Mouse (Mus musculus) CH12.LX (cell line): ENCODE measurements around the gene Tm9sf4.

Experiments
- CTCF ChIP-seq, 2 experiments: IDR thresholded peaks in 1 of 2; conservative IDR thresholded peaks in 1 of 2; 2 replicates each; pipeline ENCODE4 v1.5.1; 2011 to 2012; ENCODE audit warnings: low read depth in 2 of 2, low read length in 2 of 2, improper control_type of control experiment in 1 of 2, inconsistent platforms in 1 of 2, mild to moderate bottlenecking in 1 of 2, moderate library complexity in 1 of 2
- NRF1 ChIP-seq: IDR thresholded peaks from 2 replicates; pipeline ENCODE4 v1.6.1; 2014; ENCODE audit warnings: low read depth, mild to moderate bottlenecking, inconsistent platforms, low read length, improper control_type of control experiment, moderate library complexity

- TF ChIP-seq CTCF (conservative IDR thresholded peaks at IDR 0.05 in 1 of 2, IDR thresholded peaks at IDR 0.05 in 1 of 2; ENCODE audit: low read depth in 2 of 2, low read length in 2 of 2) (no peak), NRF1 (no peak)
Observed at GRCm38 (mm10) chr2:153161684-153162080, 579 bp downstream of the Tm9sf4 start.
